Mouse (Mus musculus) forebrain, embryonic 16.5 days (tissue): Measurements from ENCODE around the gene Actr3b. TPM values are rescaled to one million over a fixed set of nuclear protein-coding genes. Genes with fewer than 3 reads are reported as not detected.
A peak's percentile ranks its signal among the peaks of the same experiment; 100 is the strongest.
"Not testable (repeated sequence)": the region's sequence is repeated elsewhere in the genome, so short reads cannot be mapped to it uniquely, and the experiment has no call there.

ENCODE experiments used
- ATAC-seq: fragments of 200-750 bp; cut with Nextera tagmentation; 2 replicates; pipeline ENCODE4 v1.8.0; 2017; ENCODE audit warnings: mild to moderate bottlenecking, moderate library complexity
- H3K27ac ChIP-seq: fragments of 300-500 bp; sonication (generic); 2 replicates; pipeline ENCODE4 v1.5.1; 2014; ENCODE audit warnings: low read length, control low read depth
- H3K27me3 ChIP-seq: fragments of 300-500 bp; sonication (generic); replicated peaks from 2 replicates; pipeline ENCODE4 v1.6.1; 2014; ENCODE audit warnings: low read length; ENCODE audit not compliant: control insufficient read depth, insufficient read depth
- H3K36me3 ChIP-seq: fragments of 300-500 bp; sonication (generic); 2 replicates; pipeline ENCODE4 v1.6.1; 2014; ENCODE audit not compliant: control insufficient read depth, insufficient read depth
- H3K4me1 ChIP-seq: fragments of 300-500 bp; sonication (generic); replicated peaks from 2 replicates; pipeline ENCODE4 v1.6.1; 2014; ENCODE audit warnings: low read length; ENCODE audit not compliant: control insufficient read depth, insufficient read depth
- H3K4me2 ChIP-seq: fragments of 300-500 bp; sonication (generic); 2 replicates; pipeline ENCODE4 v1.6.1; 2014; ENCODE audit warnings: mild to moderate bottlenecking, low read length, control low read depth
- H3K4me3 ChIP-seq: fragments of 300-500 bp; sonication (generic); replicated peaks from 2 replicates; pipeline ENCODE4 v1.5.1; 2014; ENCODE audit warnings: mild to moderate bottlenecking, low read length, control low read depth
- H3K9ac ChIP-seq: fragments of 300-500 bp; sonication (generic); replicated peaks from 2 replicates; pipeline ENCODE4 v1.6.1; 2014; ENCODE audit warnings: low read depth, low read length, control low read depth
- H3K9me3 ChIP-seq: fragments of 300-500 bp; sonication (generic); 2 replicates; pipeline ENCODE4 v1.6.1; 2016; ENCODE audit warnings: low read length; ENCODE audit not compliant: control insufficient read depth
- WGBS: fragments of 180-500 bp; shearing (Covaris S2); extraction: QIAGEN DNeasy Blood & Tissue Kit; methylation state at CpG from one replicate; pipeline ENCODE4 v1.1.7; 2014; 5-methylcytosine and 5-hydroxymethylcytosine counted together
- polyA plus RNA-seq: library from polyadenylated mRNA; unstranded; fragments of >200 nt; fragmentation: Nextera tagmentation; extraction: Ambion mirVana; gene quantifications from 2 replicates; pipeline ENCODE4 v1.2.1, GENCODE M21; 2015

Gene Actr3b
- polyA plus RNA-seq, 1 experiment from 2014 or later: 50.8 TPM

- Histone ChIP-seq H3K9ac (no peak overlapping the region), H3K36me3 (no peaks in the 10 kb centered on the region), H3K27me3 (no peaks in the 10 kb centered on the region), H3K4me3 (no peak overlapping the region), H3K27ac (no peak overlapping the region), H3K9me3 (no peaks in the 10 kb centered on the region), H3K4me1 (peaks cover 14% of the 10 kb centered on the region), H3K4me2 (no peak overlapping the region)
- 29% methylated on average over 8 of the region's 8 CpGs for WGBS
- ATAC-seq: peak; percentile 19; the same call in 1 of the 2 replicates
Measured at GRCm38 (mm10) chr5:25869880-25870279, 110.1 kb downstream of the Actr3b start.

DNA sequence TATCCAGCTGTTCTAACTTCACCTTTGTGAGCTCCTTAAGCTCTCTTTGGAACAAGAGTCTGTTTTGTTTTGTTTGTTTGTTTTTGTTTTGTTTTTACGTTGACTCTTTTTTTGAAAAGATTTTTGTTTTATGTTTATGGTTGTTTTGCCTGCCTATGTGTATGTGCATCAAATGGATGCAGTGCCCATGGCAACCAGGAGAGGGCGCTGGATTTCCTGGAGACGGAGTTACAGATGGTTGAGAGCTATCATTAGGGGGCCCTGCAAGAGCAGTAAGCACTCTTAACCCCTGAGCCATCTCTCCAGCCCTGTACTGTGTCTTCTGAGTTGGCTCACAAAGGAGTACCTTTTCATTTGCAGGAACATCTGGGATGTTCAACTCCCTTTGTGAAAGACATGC lies 110.8 kb downstream of the Actr3b start:
- H3K4me3 ChIP-seq: no peak overlapping the region
- no peaks in the 10 kb centered on the region for H3K9me3 ChIP-seq
- ATAC-seq: no peak
- no peak overlapping the region for H3K27ac ChIP-seq
- H3K36me3 ChIP-seq: no peaks in the 10 kb centered on the region
- no peak overlapping the region for H3K4me2 ChIP-seq
- H3K9ac ChIP-seq: no peak overlapping the region
- no peaks in the 10 kb centered on the region for H3K27me3 ChIP-seq
- 72% methylated on average over 3 of the region's 3 CpGs for WGBS
- peaks cover 14% of the 10 kb centered on the region for H3K4me1 ChIP-seq

DNA sequence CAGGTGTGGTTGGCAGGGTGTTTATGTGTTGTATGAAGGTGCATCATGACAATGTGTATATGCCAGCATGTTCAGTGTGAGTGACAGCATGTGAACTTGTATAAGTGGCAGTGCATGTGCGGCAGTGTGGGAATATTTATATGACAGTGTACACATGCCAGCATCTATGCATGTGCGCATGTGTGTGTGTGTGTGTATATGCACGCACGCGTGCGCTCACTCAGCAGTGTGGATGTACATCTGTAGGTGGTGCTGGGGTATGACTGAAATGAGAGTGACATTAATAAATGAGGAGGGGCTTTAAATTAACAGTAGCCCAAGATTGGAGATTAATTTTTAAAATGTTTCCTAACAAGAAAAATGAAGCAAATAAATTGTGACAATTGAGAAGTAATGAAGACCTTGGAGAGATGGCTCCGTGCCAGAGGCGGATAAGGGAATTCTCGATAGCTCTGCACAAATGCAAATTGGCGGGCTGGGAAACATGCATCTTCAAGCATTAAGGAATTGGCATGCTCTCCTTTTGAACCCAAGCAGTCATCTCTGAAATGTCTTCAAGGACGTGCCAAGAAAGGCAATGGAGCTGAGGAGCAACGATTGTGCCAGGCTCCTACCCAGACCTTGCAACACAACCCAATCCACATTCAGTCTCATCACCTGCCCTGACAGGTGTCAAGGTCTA lies 111.7 kb downstream of the Actr3b start:
- peak; percentile 70 for ATAC-seq

DNA sequence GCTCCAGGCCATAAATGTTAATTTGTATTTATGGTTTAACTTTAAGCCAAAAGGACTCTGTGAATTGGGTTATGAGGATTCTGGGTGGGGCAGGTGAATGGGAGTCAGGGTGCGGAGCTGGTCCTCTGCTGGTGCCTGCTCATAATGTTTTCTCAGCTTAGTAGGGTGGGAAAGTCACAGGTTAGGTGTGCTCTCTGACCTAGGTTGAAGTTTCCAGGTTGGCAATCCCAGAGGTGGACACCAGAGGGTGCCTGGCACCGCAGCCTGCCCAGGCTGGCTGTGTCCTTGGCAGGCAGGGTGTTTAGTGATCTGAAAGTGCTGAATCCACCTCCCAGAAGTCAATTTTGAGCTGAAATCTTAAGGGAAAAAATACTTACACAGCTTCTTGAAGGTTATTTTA lies 113.2 kb downstream of the Actr3b start:
- H3K36me3 ChIP-seq: no peaks in the 10 kb centered on the region
- no peak overlapping the region for H3K9ac ChIP-seq
- no peaks in the 10 kb centered on the region for H3K9me3 ChIP-seq
- no peak overlapping the region for H3K4me2 ChIP-seq
- H3K4me1 ChIP-seq: peaks cover 14% of the 10 kb centered on the region
- no peak for ATAC-seq
- 70% methylated on average over 2 of the region's 2 CpGs for WGBS
- no peaks in the 10 kb centered on the region for H3K27me3 ChIP-seq
- no peak overlapping the region for H3K27ac ChIP-seq
- no peak overlapping the region for H3K4me3 ChIP-seq

More for the DNA sequence above, 111.7 kb downstream of the Actr3b start:
- Histone ChIP-seq H3K4me3 (no peak overlapping the region), H3K9me3 (no peaks in the 10 kb centered on the region), H3K27ac (no peak overlapping the region), H3K36me3 (no peaks in the 10 kb centered on the region), H3K4me2 (no peak overlapping the region), H3K4me1 (peaks cover 14% of the 10 kb centered on the region), H3K9ac (no peak overlapping the region), H3K27me3 (no peaks in the 10 kb centered on the region)
- 61% methylated on average over 12 of the region's 12 CpGs for WGBS

GRCm38 (mm10) chr5:25875927-25876326 lies 116.1 kb downstream of the Actr3b start:
- not testable (repeated sequence) for H3K9ac ChIP-seq, H3K9me3 ChIP-seq, H3K27me3 ChIP-seq, ATAC-seq, H3K4me3 ChIP-seq, H3K36me3 ChIP-seq, H3K4me1 ChIP-seq, H3K27ac ChIP-seq, H3K4me2 ChIP-seq

GRCm38 (mm10) chr5:25877281-25877680 lies 117.5 kb downstream of the Actr3b start:
- no peak for ATAC-seq
- Histone ChIP-seq H3K36me3 (no peaks in the 10 kb centered on the region), H3K9ac (no peak overlapping the region), H3K4me2 (no peak overlapping the region), H3K9me3 (no peaks in the 10 kb centered on the region), H3K4me1 (no peaks in the 10 kb centered on the region), H3K27ac (no peak overlapping the region), H3K4me3 (no peak overlapping the region), H3K27me3 (no peaks in the 10 kb centered on the region)
- 75% methylated on average over 5 of the region's 5 CpGs for WGBS

DNA sequence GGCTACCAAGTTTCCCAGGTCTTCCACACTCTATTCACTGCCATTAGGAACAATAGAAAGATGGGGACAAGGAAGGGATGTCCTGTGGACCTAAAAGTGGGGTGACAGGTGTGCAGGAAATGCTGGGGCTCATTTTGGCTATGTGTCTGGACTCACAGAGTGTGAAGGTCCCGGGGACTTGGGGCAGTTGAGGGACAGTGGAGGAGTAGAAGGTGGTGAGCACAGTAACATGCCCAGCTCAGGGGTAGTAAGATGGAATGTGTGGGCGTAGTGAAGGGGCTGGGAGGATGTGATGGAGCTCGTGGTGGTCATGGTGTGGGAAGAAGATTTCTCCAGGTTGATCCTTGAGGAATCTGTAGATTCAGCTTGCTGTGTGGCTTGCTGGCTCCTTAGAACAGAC lies 118.2 kb downstream of the Actr3b start:
- H3K36me3 ChIP-seq: no peaks in the 10 kb centered on the region
- H3K9me3 ChIP-seq: no peaks in the 10 kb centered on the region
- H3K27ac ChIP-seq: no peak overlapping the region
- H3K4me2 ChIP-seq: no peak overlapping the region
- H3K4me1 ChIP-seq: no peaks in the 10 kb centered on the region
- H3K27me3 ChIP-seq: no peaks in the 10 kb centered on the region
- ATAC-seq: no peak
- H3K4me3 ChIP-seq: no peak overlapping the region
- WGBS: 81% methylated on average over 3 of the region's 3 CpGs
- no peak overlapping the region for H3K9ac ChIP-seq

- H3K27me3 ChIP-seq: no peaks in the 10 kb centered on the region
- WGBS: 81% methylated on average over 3 of the region's 3 CpGs
- no peak overlapping the region for H3K27ac ChIP-seq
- no peak for ATAC-seq
- peaks cover 5% of the 10 kb centered on the region for H3K4me1 ChIP-seq
- H3K9ac ChIP-seq: no peak overlapping the region
- H3K4me3 ChIP-seq: no peak overlapping the region
- no peak overlapping the region for H3K4me2 ChIP-seq
- no peaks in the 10 kb centered on the region for H3K9me3 ChIP-seq
- H3K36me3 ChIP-seq: no peaks in the 10 kb centered on the region
Measured at GRCm38 (mm10) chr5:25886708-25887107, 126.9 kb downstream of the Actr3b start.

DNA sequence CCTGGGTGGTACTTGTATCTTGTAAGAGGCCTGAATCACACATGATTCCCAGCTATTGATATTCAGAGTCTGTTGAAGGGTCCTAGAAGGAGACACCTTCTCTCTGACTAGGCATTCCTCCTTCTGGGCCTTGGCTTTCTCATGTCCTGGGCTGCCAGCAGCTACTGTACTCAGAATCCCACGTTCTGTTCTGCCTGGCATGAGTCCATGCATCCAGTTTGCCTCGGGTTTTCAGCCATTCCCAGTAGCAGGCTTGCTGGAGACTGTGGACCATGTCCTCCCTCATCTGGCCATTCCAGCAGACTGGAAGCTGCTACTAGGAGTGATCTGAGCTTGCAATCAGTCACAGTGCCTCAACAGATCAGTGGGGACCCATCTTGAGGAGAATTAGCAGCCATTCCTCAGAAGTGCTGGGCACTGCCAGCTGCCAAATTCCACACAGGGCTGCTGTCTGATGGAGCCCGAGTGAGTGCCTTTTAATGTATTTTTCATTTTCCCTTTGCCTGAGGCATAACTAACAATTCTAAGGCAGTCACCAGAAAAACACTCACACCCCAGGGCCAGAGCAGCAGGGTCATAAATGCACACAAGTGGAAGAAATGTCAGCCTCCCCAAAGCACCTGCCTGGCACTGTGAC lies 130.1 kb downstream of the Actr3b start:
- Histone ChIP-seq H3K9ac (no peak overlapping the region), H3K4me2 (no peak overlapping the region), H3K4me3 (no peak overlapping the region), H3K27ac (no peak overlapping the region), H3K27me3 (no peaks in the 10 kb centered on the region), H3K4me1 (peaks cover 5% of the 10 kb centered on the region), H3K9me3 (no peaks in the 10 kb centered on the region), H3K36me3 (no peaks in the 10 kb centered on the region)
- WGBS: 38% methylated on average over 3 of the region's 3 CpGs
- ATAC-seq: no peak
